Mouse (Mus musculus): Measurements from ENCODE around the gene Krt17. TPM values are rescaled to one million over a fixed set of nuclear protein-coding genes. Genes with fewer than 3 reads are reported as not detected.
"Not testable (repeated sequence)": the region's sequence is repeated elsewhere in the genome, so short reads cannot be mapped to it uniquely, and the experiment has no call there.

Gene Krt17
- polyA plus RNA-seq, 1 experiment from 2014 or later: 0.17 TPM

DNA sequence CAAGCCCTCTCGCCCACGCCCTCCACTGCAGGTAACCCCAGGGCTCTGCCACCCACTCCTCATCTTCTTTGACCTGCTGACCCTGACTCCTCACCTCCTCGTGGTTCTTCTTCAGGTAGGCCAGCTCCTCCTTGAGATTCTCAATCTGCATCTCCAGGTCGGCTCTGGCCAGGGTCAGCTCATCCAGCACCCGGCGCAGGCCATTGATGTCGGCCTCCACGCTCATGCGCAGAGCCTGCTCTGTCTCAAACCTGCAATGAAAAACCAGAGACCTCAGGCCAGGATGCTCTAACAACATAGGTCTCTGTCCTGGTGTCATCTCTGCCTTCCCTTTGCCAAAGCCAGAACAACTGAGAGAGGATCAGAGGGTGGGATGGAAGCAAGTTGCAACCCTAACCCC lies 1.8 kb downstream of the Krt17 start:
- H3K27ac ChIP-seq: no peak overlapping the region
- no peak for ATAC-seq (ENCODE audit: low FRiP score)
- WGBS: 89% methylated on average over 9 of the region's 9 CpGs
- H3K27me3 ChIP-seq: peaks cover 4% of the 10 kb centered on the region; the same call in 1 of the 2 replicates
- no peaks in the 10 kb centered on the region for H3K36me3 ChIP-seq
- H3K9me3 ChIP-seq: no peaks in the 10 kb centered on the region
- no peaks in the 10 kb centered on the region for H3K4me1 ChIP-seq (replicated peaks)
- no peak overlapping the region for H3K4me3 ChIP-seq
- H3K9ac ChIP-seq: no peak overlapping the region
- H3K4me2 ChIP-seq: no peak overlapping the region

DNA sequence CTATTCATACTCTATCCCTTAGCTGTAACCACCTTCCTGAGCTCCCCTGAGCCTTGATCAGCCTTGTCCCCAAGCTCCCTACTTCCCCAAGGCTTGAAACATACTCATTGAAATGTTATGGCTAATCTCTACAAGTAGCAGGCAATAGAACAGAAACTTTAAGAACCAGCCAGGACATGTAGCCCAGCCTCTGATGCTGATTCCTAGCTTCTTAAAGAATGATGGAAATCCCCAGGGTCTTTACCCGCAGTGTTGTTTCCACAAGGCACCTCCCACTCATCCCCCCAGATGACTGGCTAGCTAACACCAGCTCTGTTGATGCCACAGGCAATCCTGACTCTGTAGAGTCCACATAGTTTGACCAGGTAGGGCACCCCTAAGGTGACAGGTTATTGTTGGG lies 2.9 kb downstream of the Krt17 start:
- 90% methylated on average over 1 of the region's 1 CpGs for WGBS
- no peak for ATAC-seq (ENCODE audit: low FRiP score)

DNA sequence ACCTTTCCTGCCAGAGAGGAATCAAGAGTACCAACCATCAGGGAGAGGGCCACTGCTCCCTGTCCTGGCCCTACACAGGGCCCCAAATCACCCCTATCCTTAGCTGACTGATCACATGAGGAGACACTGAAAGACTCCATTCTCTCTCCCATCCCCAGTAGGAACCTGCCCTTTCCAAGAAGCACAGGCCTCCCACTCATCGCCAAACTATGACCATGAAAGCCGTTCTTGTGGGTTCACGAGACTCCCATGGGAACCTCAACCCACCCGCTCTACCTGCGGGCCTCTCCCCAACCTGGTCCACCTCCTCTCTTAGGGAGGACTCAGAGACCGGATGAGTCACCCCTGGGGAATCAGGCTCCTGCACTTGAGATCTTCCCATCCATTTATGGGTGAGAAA lies 5.3 kb downstream of the Krt17 start:
- no peak for ATAC-seq (ENCODE audit: low FRiP score)
- 98% methylated on average over 6 of the region's 6 CpGs for WGBS
- H3K9ac ChIP-seq: no peak overlapping the region

More for the DNA sequence above, 2.9 kb downstream of the Krt17 start:
- H3K9me3 ChIP-seq: no peaks in the 10 kb centered on the region
- no peak overlapping the region for H3K4me2 ChIP-seq
- no peak overlapping the region for H3K9ac ChIP-seq
- peaks cover 2% of the 10 kb centered on the region; the same call in 1 of the 2 replicates for H3K27me3 ChIP-seq
- H3K4me3 ChIP-seq: no peak overlapping the region
- no peak overlapping the region for H3K27ac ChIP-seq
- H3K36me3 ChIP-seq: no peaks in the 10 kb centered on the region
- H3K4me1 ChIP-seq (replicated peaks): no peaks in the 10 kb centered on the region

DNA sequence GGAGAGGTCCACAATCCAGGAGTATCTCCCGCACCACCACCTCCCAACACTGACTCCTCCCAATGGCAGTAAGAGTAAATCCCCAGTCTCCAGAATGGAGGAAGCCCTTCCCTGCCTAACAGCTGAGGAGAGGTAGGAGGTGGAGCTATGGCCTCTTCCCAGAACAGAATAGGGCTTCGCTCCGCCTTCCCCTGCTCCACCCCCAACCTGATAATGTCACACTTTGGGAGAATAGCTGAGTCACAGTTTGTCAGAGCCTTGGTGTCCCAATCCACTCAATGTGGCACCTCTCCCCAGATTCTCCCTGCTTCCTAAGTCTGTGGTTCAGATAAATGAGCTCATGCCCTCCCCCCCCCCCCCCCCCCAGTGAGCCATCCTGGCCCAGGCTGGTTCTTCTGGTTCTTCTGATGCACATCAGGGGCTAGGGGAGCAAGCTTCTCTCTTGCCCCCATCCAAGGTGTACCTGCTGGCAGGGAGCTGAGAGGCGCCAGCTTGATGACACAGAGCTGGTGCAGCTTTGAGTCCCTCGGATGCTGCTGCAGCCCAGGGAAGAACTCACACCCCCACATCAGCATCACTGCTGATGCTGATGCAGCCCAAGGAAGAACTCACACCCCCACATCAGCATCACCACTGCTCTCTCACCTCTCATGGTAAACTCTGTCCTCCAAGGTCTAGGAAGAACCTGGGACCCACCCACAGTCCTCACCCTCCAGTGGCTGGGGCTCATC lies 6.3 kb downstream of the Krt17 start:
- no peaks in the 10 kb centered on the region for H3K27me3 ChIP-seq
- WGBS: 75% methylated on average over 5 of the region's 5 CpGs
- H3K36me3 ChIP-seq: no peaks in the 10 kb centered on the region
- H3K9ac ChIP-seq: no peak overlapping the region
- H3K4me3 ChIP-seq: no peak overlapping the region
- H3K4me2 ChIP-seq: no peak overlapping the region
- no peaks in the 10 kb centered on the region for H3K4me1 ChIP-seq (replicated peaks)
- H3K27ac ChIP-seq: no peak overlapping the region
- H3K9me3 ChIP-seq: no peaks in the 10 kb centered on the region
- ATAC-seq (ENCODE audit: low FRiP score): no peak

More for the DNA sequence above, 5.3 kb downstream of the Krt17 start:
- Histone ChIP-seq H3K4me1 (replicated peaks) (no peaks in the 10 kb centered on the region), H3K4me3 (no peak overlapping the region), H3K27me3 (no peaks in the 10 kb centered on the region), H3K36me3 (no peaks in the 10 kb centered on the region), H3K9me3 (no peaks in the 10 kb centered on the region), H3K4me2 (no peak overlapping the region), H3K27ac (no peak overlapping the region)

DNA sequence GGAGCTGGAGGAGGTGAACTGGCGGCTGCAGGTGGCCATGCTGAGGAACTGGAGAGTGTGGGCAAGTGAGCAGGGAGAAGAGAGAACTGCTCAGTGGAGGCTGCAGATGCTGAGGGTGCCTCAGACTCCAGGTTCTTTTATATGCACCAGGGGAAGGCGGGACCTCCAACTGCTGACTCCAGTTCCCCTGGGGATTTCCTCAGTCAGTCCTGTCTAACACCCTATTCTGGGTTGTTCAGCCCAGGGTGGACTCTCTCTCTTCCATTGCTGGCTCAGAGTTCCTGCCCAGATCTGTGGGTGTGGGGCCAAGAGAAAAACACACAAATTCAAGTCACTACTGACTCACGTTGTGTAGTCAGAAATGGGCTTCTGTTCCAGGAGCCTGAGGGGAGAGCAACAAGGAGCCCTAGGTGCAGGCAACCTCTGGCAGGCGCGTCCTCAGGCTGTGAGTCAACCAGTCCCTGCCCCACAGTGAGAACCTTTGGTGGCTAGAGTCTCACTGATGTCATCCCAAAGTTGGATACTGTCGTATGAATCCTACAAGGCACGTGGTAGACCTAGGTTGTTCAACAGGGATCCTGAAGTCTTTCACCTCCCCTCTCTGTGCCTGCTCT lies 11.9 kb downstream of the Krt17 start, which contains the start of gene Krt16:
Krt16 (minus strand) TSS at position 51 of the 614 bp plus-strand sequence.
- no peak for ATAC-seq (ENCODE audit: low FRiP score)
- Histone ChIP-seq H3K4me2 (no peak within 1 kb of the TSS), H3K27me3 (no peaks in the 10 kb centered on the region), H3K9me3 (no peaks in the 10 kb centered on the region), H3K36me3 (no peaks in the 10 kb centered on the region), H3K4me1 (replicated peaks) (no peaks in the 10 kb centered on the region), H3K9ac (no peak within 1 kb of the TSS), H3K4me3 (no peak within 1 kb of the TSS), H3K27ac (no peak within 1 kb of the TSS)
- 84% methylated on average over 7 of the region's 7 CpGs for WGBS

DNA sequence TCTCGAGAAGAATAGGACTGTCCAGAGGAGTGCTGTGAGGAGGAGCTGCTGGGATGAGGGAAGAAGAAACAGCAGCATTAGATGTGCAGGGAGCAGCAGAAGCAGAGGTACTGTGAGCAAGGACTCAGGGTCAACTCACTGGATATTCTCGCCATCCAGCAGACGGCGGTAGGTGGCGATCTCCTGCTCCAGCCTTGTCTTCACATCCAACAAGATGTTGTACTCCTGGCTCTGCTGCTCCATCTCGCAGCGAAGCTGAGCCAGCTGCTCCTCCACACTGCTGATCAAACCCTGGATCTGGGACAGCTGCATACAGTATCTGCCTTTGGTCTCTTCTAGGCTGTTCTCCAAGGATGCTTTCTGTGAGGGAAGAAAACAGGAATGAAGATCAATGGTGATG lies 14.4 kb downstream of the Krt17 start:
- not testable (repeated sequence) for H3K9ac ChIP-seq; H3K27ac ChIP-seq; H3K4me1 ChIP-seq (replicated peaks); H3K4me3 ChIP-seq; H3K27me3 ChIP-seq; H3K9me3 ChIP-seq; H3K4me2 ChIP-seq; H3K36me3 ChIP-seq; ATAC-seq (ENCODE audit: low FRiP score)
- WGBS: 72% methylated on average over 7 of the region's 7 CpGs

DNA sequence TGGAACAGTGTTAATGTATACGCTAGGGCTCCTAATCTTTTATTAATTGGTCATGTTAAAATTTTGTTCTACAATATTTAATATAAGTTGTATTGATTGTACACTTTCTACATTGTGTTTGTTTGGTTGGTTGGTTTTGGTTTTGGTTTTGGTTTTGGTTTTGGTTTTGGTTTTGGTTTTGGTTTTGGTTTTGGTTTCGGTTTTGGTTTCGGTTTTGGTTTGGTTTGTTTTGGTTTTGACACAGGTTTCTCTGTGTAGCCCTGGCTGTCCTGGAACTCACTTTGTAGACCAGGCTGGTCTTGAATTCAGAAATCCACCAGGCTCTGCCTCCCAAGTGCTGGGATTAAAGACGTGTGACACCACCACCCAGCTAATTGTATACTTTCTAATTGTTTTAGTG lies 20.6 kb downstream of the Krt17 start:
- H3K4me2 ChIP-seq: not testable (repeated sequence)

DNA sequence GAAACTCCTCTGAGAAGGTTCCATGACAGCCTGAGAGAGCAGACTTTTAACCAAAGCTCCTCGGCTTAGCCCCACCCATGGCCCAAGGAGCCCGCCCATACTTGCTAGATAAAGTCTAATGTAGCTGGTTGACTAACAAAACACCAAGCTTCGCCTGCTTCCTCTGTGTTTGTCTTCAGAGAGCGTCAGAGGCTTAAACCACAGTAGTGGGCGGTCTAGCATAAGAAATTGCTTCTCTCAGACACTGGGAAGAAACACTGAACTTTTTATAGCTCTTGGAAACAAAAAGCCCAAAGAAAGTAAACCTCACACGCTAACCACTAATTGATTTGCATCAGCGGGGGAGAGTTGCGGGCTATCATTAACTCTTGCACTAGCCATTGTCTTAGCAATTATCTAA lies 39.1 kb downstream of the Krt17 start:
- no peak for ATAC-seq (ENCODE audit: low FRiP score)
- H3K4me1 ChIP-seq (replicated peaks): no peaks in the 10 kb centered on the region
- no peak overlapping the region for H3K4me3 ChIP-seq
- peaks cover 7% of the 10 kb centered on the region; the same call in 1 of the 2 replicates for H3K9me3 ChIP-seq
- H3K9ac ChIP-seq: no peak overlapping the region
- H3K27me3 ChIP-seq: no peaks in the 10 kb centered on the region
- no peaks in the 10 kb centered on the region for H3K36me3 ChIP-seq
- no peak overlapping the region for H3K27ac ChIP-seq
- H3K4me2 ChIP-seq: no peak overlapping the region
- 68% methylated on average over 8 of the region's 8 CpGs for WGBS

More for the DNA sequence above, 20.6 kb downstream of the Krt17 start:
- not testable (repeated sequence) for H3K9me3 ChIP-seq; ATAC-seq (ENCODE audit: low FRiP score); H3K36me3 ChIP-seq; H3K27me3 ChIP-seq; H3K9ac ChIP-seq; H3K4me3 ChIP-seq; H3K27ac ChIP-seq; H3K4me1 ChIP-seq (replicated peaks)
- 89% methylated on average over 4 of the region's 4 CpGs for WGBS

DNA sequence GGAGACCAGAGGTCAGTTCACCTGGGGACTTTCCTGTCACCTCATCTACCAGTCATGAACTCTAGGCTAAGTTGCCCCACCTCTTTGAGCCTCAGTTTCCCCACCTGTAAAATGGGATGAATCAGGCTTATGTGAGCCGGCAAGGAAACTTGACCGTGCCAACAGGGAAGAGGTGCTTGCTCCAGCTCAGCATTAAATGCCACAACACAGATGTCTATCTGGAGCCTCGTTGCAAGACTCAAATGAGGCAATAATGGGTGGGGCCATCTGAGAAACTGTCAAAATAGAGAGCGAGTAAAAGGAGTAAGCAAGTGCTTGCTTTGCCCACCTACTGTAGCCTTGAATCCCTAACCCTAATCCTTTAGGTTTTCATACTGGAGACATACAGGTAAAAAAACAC lies 41.5 kb downstream of the Krt17 start:
- no peaks in the 10 kb centered on the region for H3K9me3 ChIP-seq
- no peak for ATAC-seq (ENCODE audit: low FRiP score)
- no peak overlapping the region for H3K4me3 ChIP-seq
- no peak overlapping the region for H3K9ac ChIP-seq
- H3K27ac ChIP-seq: no peak overlapping the region
- H3K27me3 ChIP-seq: no peaks in the 10 kb centered on the region
- no peak overlapping the region for H3K4me2 ChIP-seq
- H3K36me3 ChIP-seq: no peaks in the 10 kb centered on the region
- H3K4me1 ChIP-seq (replicated peaks): no peaks in the 10 kb centered on the region
- WGBS: 94% methylated on average over 4 of the region's 4 CpGs

DNA sequence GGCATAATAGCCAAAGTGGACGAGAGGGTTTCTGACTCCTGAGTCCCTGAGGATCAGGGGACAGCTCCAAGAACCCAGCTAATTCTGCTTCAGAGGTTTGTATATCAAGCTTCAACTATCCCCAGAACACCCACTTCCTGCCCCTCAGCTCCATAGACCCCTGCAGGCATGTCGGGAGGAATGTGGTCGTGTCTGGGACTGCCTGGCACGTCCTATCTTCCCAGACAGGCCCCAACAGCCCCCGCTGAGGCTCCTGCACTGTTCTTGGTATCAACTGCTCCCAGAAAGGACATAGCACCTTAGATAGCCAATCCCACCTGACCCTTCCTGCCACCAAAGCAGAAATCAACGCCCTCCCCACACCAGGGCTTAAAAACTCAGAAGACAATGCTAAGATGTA lies 52.3 kb downstream of the Krt17 start:
- Histone ChIP-seq H3K27me3 (0 out of 2 replicates have a peak, but pooled peaks cover 2% of the 10 kb centered on the region), H3K4me2 (no peak overlapping the region), H3K9me3 (no peaks in the 10 kb centered on the region), H3K4me1 (replicated peaks) (no peaks in the 10 kb centered on the region), H3K36me3 (no peaks in the 10 kb centered on the region), H3K9ac (no peak overlapping the region), H3K4me3 (no peak overlapping the region), H3K27ac (no peak overlapping the region)
- ATAC-seq (ENCODE audit: low FRiP score): no peak
- WGBS: 72% methylated on average over 6 of the region's 6 CpGs

DNA sequence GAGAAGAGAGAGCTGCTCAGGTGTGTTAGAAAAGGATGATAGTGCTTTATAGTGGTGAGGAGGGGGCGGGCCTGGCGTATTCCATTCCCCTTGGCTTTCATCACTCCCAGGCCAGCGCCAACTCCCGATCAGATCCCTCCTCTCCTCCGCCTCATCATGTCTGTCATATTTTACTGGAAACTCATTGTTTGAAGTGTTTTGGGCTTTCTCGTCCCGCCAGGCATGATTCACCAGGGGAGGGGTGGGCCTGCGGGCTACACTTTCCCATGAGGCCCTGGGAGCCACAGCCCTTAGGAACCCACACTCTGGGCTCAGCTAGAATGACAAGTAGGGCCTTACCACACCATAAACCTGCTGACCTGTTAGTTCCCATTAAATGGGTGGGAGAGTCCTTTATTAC lies 53.3 kb downstream of the Krt17 start, which contains the start of gene Krt14:
Krt14 (minus strand) TSS at position 51 of the 400 bp plus-strand sequence.
- H3K4me2 ChIP-seq: no peak within 1 kb of the TSS
- ATAC-seq (ENCODE audit: low FRiP score): no peak
- no peaks in the 10 kb centered on the region for H3K4me1 ChIP-seq (replicated peaks)
- no peak within 1 kb of the TSS for H3K27ac ChIP-seq
- no peak within 1 kb of the TSS for H3K9ac ChIP-seq
- no peak within 1 kb of the TSS for H3K4me3 ChIP-seq
- H3K27me3 ChIP-seq: 0 out of 2 replicates have a peak, but pooled peaks cover 2% of the 10 kb centered on the region
- no peaks in the 10 kb centered on the region for H3K36me3 ChIP-seq
- H3K9me3 ChIP-seq: no peaks in the 10 kb centered on the region
- WGBS: 93% methylated on average over 8 of the region's 8 CpGs

Data from hindbrain, embryonic 13.5 days (tissue).